Mouse (Mus musculus) CH12.LX (cell line): ENCODE data around the gene A3galt2.

ENCODE experiments used
- CHD2 ChIP-seq: IDR thresholded peaks from 2 replicates; pipeline ENCODE4 v1.6.1; 2011; ENCODE audit warnings: low read length, improper control_type of control experiment
- CTCF ChIP-seq, 2 experiments: IDR thresholded peaks in 1 of 2; conservative IDR thresholded peaks in 1 of 2; 2 replicates each; pipeline ENCODE4 v1.5.1; 2011 to 2012; ENCODE audit warnings: low read depth in 2 of 2, low read length in 2 of 2, improper control_type of control experiment in 1 of 2, inconsistent platforms in 1 of 2, mild to moderate bottlenecking in 1 of 2, moderate library complexity in 1 of 2
- E2F4 ChIP-seq: IDR thresholded peaks from 2 replicates; pipeline ENCODE4 v1.6.1; 2011; ENCODE audit warnings: low read depth, low read length, improper control_type of control experiment; ENCODE audit not compliant: insufficient replicate concordance
- EP300 ChIP-seq: IDR thresholded peaks from 2 replicates; pipeline ENCODE4 v1.6.1; 2011; ENCODE audit warnings: low read length, improper control_type of control experiment
- HCFC1 ChIP-seq: IDR thresholded peaks from 2 replicates; pipeline ENCODE4 v1.6.1; 2012; ENCODE audit warnings: low read depth, mild to moderate bottlenecking, inconsistent platforms, low read length, improper control_type of control experiment
- MAX ChIP-seq: IDR thresholded peaks from 2 replicates; pipeline ENCODE4 v1.6.1; 2011; ENCODE audit warnings: low read length, improper control_type of control experiment
- POLR2A ChIP-seq: IDR thresholded peaks from 2 replicates; pipeline ENCODE4 v1.6.1; 2011; ENCODE audit warnings: low read depth, mild to moderate bottlenecking, improper control_type of control experiment, low read length
- POLR2AphosphoS2 ChIP-seq: IDR thresholded peaks from 2 replicates; pipeline ENCODE4 v1.6.1; 2011; ENCODE audit warnings: low read depth, low read length, improper control_type of control experiment
- RCOR1 ChIP-seq: conservative IDR thresholded peaks from 2 replicates; pipeline ENCODE4 v1.6.1; 2012; ENCODE audit warnings: low read depth, mild to moderate bottlenecking, inconsistent platforms, low read length, improper control_type of control experiment
- TCF12 ChIP-seq: IDR thresholded peaks from 2 replicates; pipeline ENCODE4 v1.6.1; 2014; ENCODE audit warnings: low read depth, mild to moderate bottlenecking, inconsistent platforms, low read length, improper control_type of control experiment
- USF1 ChIP-seq: IDR thresholded peaks from 2 replicates; pipeline ENCODE4 v1.6.1; 2014; ENCODE audit warnings: low read depth, mild to moderate bottlenecking, inconsistent platforms, low read length, improper control_type of control experiment
- ZMIZ1 ChIP-seq: IDR thresholded peaks from 2 replicates; pipeline ENCODE4 v1.6.1; 2012; ENCODE audit warnings: low read depth, mild to moderate bottlenecking, inconsistent platforms, low read length, improper control_type of control experiment
- ZNF384 ChIP-seq: IDR thresholded peaks from 2 replicates; pipeline ENCODE4 v1.6.1; 2012; ENCODE audit warnings: low read depth, low read length, improper control_type of control experiment, inconsistent platforms

- TF ChIP-seq CTCF (conservative IDR thresholded peaks at IDR 0.05 in 1 of 2, IDR thresholded peaks at IDR 0.05 in 1 of 2; ENCODE audit: low read depth in 2 of 2, low read length in 2 of 2) (no peak), RCOR1 (no peak), EP300 (no peak), ZMIZ1 (no peak), HCFC1 (no peak), CHD2 (no peak), POLR2A (no peak), E2F4 (no peak), ZNF384 (no peak), USF1 (no peak), POLR2AphosphoS2 (no peak), TCF12 (no peak), MAX (no peak)
These were observed 42.2 kb upstream of the A3galt2 start for GRCm38 (mm10) chr4:128712941-128713340.
